Mouse (Mus musculus): Measurements from ENCODE around the gene Traf1. TPM values are rescaled to one million over a fixed set of nuclear protein-coding genes. Genes with fewer than 3 reads are reported as not detected.

Gene Traf1
- polyA plus RNA-seq, 1 experiment, result 1.8 TPM

DNA sequence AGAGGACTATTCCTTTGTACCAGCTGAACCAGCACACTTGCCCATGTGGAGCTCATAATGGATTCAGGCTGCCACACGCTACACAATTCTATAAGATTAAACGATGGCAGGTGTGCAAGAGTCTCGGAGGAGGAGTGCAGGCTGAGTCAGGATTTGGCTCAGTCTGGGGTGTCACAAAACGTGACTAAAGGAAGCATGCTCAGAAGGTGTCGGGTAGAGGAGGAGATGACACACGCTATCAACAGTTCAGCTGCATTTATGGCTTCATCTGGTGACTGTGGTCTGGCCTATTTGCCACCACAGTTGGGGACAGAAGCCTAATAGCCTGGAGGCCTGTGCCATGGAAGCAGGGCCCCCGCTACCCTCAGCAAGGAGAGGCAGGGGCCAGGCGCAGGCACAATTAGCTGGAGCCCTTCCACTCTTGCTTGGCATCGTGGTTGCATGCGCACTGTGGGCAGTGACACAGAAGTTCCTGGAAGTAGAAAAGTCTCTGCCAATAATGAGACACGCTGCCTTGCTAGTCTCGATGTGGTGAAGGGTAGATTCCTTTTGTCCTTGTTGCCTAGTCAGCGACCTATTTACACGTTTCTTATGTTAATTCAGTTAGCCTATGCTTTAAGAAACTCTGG, 20.6 kb upstream of the Traf1 start:
- H3K79me2 ChIP-seq (ENCODE audit: control insufficient read depth, insufficient read depth), result no peaks in the 10 kb centered on the region
- H3K79me3 ChIP-seq (ENCODE audit: low read depth), result no peaks in the 10 kb centered on the region
- H3ac ChIP-seq (ENCODE audit: control insufficient read depth, insufficient read length, low read depth), result no peak overlapping the region
- no peak overlapping the region for H3K4me3 ChIP-seq (ENCODE audit: insufficient read depth, poor library complexity, severe bottlenecking)
- TF ChIP-seq CTCF (IDR thresholded peaks at IDR 0.05; ENCODE audit: control insufficient read depth, insufficient read depth, insufficient read length), result no peak
- TF ChIP-seq MAX (IDR thresholded peaks at IDR 0.05), result no peak
- peak; percentile 5 for TF ChIP-seq MYOD1 (IDR thresholded peaks at IDR 0.05; ENCODE audit: control insufficient read depth, insufficient read length, low read depth)
- H3K27me3 ChIP-seq (ENCODE audit: control insufficient read depth, insufficient read depth, insufficient read length), result peaks cover 34% of the 10 kb centered on the region
- no peaks in the 10 kb centered on the region for H3K36me3 ChIP-seq (ENCODE audit: control insufficient read depth, insufficient read depth)

- no peak for TF ChIP-seq MAX (IDR thresholded peaks at IDR 0.05)
- no peak for TF ChIP-seq CTCF (IDR thresholded peaks at IDR 0.05; ENCODE audit: control insufficient read depth, insufficient read depth, insufficient read length)
- no peak for TF ChIP-seq MYOG (IDR thresholded peaks at IDR 0.05; ENCODE audit: control insufficient read depth, extremely low read depth, insufficient read length)
- TF ChIP-seq USF1 (IDR thresholded peaks at IDR 0.05; ENCODE audit: low read depth), result no peak
- TF ChIP-seq MYOD1 (IDR thresholded peaks at IDR 0.05; ENCODE audit: control insufficient read depth, insufficient read length, low read depth), result no peak
- no peak for TF ChIP-seq CEBPB (IDR thresholded peaks at IDR 0.05; ENCODE audit: low read depth)
- Histone ChIP-seq H3K36me3 (ENCODE audit: control insufficient read depth, insufficient read depth) (no peaks in the 10 kb centered on the region), H3K27me3 (ENCODE audit: control insufficient read depth, insufficient read depth, insufficient read length) (peaks cover 14% of the 10 kb centered on the region), H3K79me3 (ENCODE audit: low read depth) (no peaks in the 10 kb centered on the region), H3ac (ENCODE audit: control insufficient read depth, insufficient read length, low read depth) (no peak overlapping the region), H3K79me2 (ENCODE audit: control insufficient read depth, insufficient read depth) (no peaks in the 10 kb centered on the region), H3K4me3 (ENCODE audit: insufficient read depth, poor library complexity, severe bottlenecking) (no peak overlapping the region)
These were observed 18.0 kb upstream of the Traf1 start for GRCm38 (mm10) chr2:34979459-34980011.

GRCm38 (mm10) chr2:34978226-34978625, 16.7 kb upstream of the Traf1 start:
- H3K79me3 ChIP-seq (ENCODE audit: low read depth), result no peaks in the 10 kb centered on the region
- no peaks in the 10 kb centered on the region for H3K79me2 ChIP-seq (ENCODE audit: control insufficient read depth, insufficient read depth)
- peaks cover 16% of the 10 kb centered on the region for H3K27me3 ChIP-seq (ENCODE audit: control insufficient read depth, insufficient read depth, insufficient read length)
- TF ChIP-seq MAX (IDR thresholded peaks at IDR 0.05) (no peak), CEBPB (IDR thresholded peaks at IDR 0.05; ENCODE audit: low read depth) (no peak), MYOG (IDR thresholded peaks at IDR 0.05; ENCODE audit: control insufficient read depth, extremely low read depth, insufficient read length) (no peak), MYOD1 (IDR thresholded peaks at IDR 0.05; ENCODE audit: control insufficient read depth, insufficient read length, low read depth) (no peak)
- no peaks in the 10 kb centered on the region for H3K36me3 ChIP-seq (ENCODE audit: control insufficient read depth, insufficient read depth)
- no peak overlapping the region for H3K4me3 ChIP-seq (ENCODE audit: insufficient read depth, poor library complexity, severe bottlenecking)
- H3ac ChIP-seq (ENCODE audit: control insufficient read depth, insufficient read length, low read depth), result no peak overlapping the region

GRCm38 (mm10) chr2:34976945-34977658, 15.5 kb upstream of the Traf1 start:
- Histone ChIP-seq H3K27me3 (ENCODE audit: control insufficient read depth, insufficient read depth, insufficient read length) (peaks cover 17% of the 10 kb centered on the region), H3K36me3 (ENCODE audit: control insufficient read depth, insufficient read depth) (no peaks in the 10 kb centered on the region), H3K79me2 (ENCODE audit: control insufficient read depth, insufficient read depth) (no peaks in the 10 kb centered on the region), H3K4me3 (ENCODE audit: insufficient read depth, poor library complexity, severe bottlenecking) (no peak overlapping the region), H3K79me3 (ENCODE audit: low read depth) (no peaks in the 10 kb centered on the region), H3ac (ENCODE audit: control insufficient read depth, insufficient read length, low read depth) (no peak overlapping the region)
- TF ChIP-seq CTCF (IDR thresholded peaks at IDR 0.05; ENCODE audit: control insufficient read depth, insufficient read depth, insufficient read length) (no peak), FOSL1 (IDR thresholded peaks at IDR 0.05; ENCODE audit: insufficient read depth, low read length, poor library complexity, severe bottlenecking) (no peak), USF1 (IDR thresholded peaks at IDR 0.05; ENCODE audit: low read depth) (no peak), CEBPB (IDR thresholded peaks at IDR 0.05; ENCODE audit: low read depth) (no peak), MYOG (IDR thresholded peaks at IDR 0.05; ENCODE audit: control insufficient read depth, extremely low read depth, insufficient read length) (no peak), MAX (IDR thresholded peaks at IDR 0.05) (no peak), MYOD1 (IDR thresholded peaks at IDR 0.05; ENCODE audit: control insufficient read depth, insufficient read length, low read depth) (no peak)

DNA sequence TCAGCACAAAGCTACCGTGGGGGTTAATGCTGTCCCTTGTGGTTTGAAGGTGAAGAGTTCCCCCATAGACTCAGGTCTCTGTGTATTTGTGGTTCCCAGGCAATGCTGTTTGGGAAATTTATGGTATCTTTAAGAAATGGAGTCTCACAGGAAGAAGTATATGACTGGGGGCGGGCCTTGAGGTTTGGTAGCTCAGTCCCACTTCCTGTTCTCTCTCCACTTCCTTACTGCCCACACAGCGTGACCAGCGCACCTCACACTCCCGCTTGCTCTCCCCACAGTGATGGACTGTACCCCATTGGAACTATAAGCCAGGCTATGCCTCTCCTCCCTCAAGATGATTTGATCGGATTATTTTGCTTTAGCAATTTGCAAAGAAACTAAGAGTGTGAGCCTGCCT, 14.9 kb upstream of the Traf1 start:
- Histone ChIP-seq H3K79me3 (ENCODE audit: low read depth) (no peaks in the 10 kb centered on the region), H3K27me3 (ENCODE audit: control insufficient read depth, insufficient read depth, insufficient read length) (peaks cover 16% of the 10 kb centered on the region), H3K79me2 (ENCODE audit: control insufficient read depth, insufficient read depth) (no peaks in the 10 kb centered on the region), H3ac (ENCODE audit: control insufficient read depth, insufficient read length, low read depth) (no peak overlapping the region), H3K4me3 (ENCODE audit: insufficient read depth, poor library complexity, severe bottlenecking) (no peak overlapping the region), H3K36me3 (ENCODE audit: control insufficient read depth, insufficient read depth) (no peaks in the 10 kb centered on the region)
- no peak for TF ChIP-seq MYOG (IDR thresholded peaks at IDR 0.05; ENCODE audit: control insufficient read depth, extremely low read depth, insufficient read length)
- TF ChIP-seq FOSL1 (IDR thresholded peaks at IDR 0.05; ENCODE audit: insufficient read depth, low read length, poor library complexity, severe bottlenecking), result no peak
- no peak for TF ChIP-seq CTCF (IDR thresholded peaks at IDR 0.05; ENCODE audit: control insufficient read depth, insufficient read depth, insufficient read length)
- no peak for TF ChIP-seq USF1 (IDR thresholded peaks at IDR 0.05; ENCODE audit: low read depth)
- TF ChIP-seq CEBPB (IDR thresholded peaks at IDR 0.05; ENCODE audit: low read depth), result no peak
- no peak for TF ChIP-seq MAX (IDR thresholded peaks at IDR 0.05)
- no peak for TF ChIP-seq MYOD1 (IDR thresholded peaks at IDR 0.05; ENCODE audit: control insufficient read depth, insufficient read length, low read depth)

Data from C2C12 (cell line).